Mouse (Mus musculus): ENCODE data around the gene Vill.

The Vill gene

GRCm38 (mm10) chr9:119082039-119082438, 29.5 kb downstream of the Vill start:
- no peak for DNase-seq

GRCm38 (mm10) chr9:119082656-119083430, 30.3 kb downstream of the Vill start:
- DNase-seq, result no peak

- DNase-seq, result no peak
These were observed 31.4 kb downstream of the Vill start for GRCm38 (mm10) chr9:119083966-119084365.

DNA sequence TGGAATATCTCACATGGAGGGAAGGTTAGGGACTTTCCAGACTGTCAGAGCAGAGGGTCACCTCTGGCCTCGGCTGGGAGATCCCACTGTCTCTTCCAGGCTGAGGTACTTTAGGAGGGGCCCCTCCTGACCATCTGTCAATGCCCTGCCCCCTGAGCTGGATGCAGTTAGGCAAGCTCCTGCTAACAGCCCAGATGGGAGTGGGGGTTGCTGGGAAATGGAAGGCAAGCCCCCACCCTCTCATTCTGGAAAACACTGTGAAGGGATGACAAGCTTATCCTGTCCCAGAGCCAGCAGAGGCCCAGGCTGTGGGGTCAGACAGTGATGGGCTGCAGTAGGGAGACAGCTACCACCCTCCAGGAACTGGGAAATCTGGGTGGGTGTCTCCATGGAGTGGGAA, 33.9 kb downstream of the Vill start:
- no peak for DNase-seq

- DNase-seq, result no peak
These were observed 34.7 kb downstream of the Vill start for GRCm38 (mm10) chr9:119087309-119087708.

DNA sequence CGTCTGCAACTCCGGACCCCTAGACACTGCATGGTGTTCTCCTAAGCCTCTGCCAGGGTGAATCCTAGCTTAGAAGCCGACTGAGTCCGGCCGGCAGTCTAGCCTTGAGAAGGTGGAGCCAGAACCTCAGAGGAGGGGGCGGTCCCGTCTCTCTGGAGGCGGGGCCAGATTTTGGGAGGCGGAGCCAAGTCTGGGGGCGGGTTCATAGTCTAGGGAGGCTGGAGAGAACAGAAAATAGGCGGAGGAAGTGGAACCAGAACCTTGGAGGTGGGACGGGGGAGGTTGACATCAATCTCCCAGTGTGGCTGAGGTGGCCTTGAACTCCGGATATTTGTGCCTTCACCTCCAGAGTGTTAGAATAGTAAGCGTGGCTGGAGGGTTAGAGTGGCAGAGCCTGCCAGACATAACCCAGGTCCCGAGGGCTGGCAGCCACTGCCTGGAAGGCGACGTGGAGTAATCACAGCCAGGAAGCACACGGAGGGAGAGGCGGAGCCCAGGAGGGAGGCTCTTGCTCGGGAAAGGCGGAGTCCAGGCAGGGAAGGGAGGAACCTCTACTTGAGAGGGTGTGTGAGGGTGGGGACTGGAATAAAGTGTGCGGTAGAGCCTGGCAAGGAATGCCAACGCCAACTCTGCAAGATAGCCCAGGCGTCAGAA, 35.7 kb downstream of the Vill start:
- DNase-seq, result peak; percentile 99

GRCm38 (mm10) chr9:119089437-119089836, 36.9 kb downstream of the Vill start:
- no peak for DNase-seq

GRCm38 (mm10) chr9:119090462-119090861, 37.9 kb downstream of the Vill start:
- DNase-seq, result no peak

DNA sequence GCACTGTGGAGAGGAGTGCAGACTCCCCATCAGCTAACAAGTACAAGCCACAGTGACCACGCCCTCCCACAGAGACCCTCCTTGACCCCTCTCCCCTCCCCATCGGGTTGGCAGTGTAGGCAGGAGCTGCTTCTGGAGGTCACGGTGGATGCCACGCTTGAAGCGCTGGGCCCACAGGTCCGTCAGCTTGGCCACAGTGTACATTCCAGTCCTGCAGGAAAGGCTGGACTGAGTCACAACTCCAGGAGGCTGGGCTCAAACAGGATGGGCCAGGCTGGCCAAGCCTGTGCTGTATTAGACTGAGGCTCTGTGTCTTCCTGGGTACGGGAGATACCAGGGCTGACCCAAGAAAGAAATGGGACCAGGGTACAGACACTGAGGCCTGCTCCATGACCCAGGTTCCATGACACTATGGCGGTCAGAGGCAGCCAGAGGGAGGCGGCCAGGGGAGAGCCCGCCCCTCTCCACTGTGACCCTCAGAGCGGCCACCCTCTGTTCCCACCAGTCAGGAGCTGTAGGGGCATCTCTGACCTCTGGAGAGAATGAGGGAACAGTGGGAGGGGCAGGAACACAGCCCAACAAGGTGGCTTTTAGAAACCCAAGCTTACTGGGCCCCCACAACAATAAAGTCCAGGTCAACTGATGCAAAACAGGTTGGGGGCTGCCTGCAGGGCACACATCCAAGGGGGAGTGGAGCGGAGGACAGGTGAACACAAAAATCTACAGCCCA, 39.2 kb downstream of the Vill start:
- DNase-seq, result no peak

GRCm38 (mm10) chr9:119092473-119093418, 40.2 kb downstream of the Vill start:
- peak; percentile 48 for DNase-seq

- DNase-seq, result peak; percentile 88
These were observed 41.1 kb downstream of the Vill start, which contains the start of gene Plcd1 for GRCm38 (mm10) chr9:119093419-119094295. Gene Plcd1 (minus strand): TSS chr9:119093502.

GRCm38 (mm10) chr9:119094462-119095109, 42.0 kb downstream of the Vill start:
- DNase-seq, result no peak

DNA sequence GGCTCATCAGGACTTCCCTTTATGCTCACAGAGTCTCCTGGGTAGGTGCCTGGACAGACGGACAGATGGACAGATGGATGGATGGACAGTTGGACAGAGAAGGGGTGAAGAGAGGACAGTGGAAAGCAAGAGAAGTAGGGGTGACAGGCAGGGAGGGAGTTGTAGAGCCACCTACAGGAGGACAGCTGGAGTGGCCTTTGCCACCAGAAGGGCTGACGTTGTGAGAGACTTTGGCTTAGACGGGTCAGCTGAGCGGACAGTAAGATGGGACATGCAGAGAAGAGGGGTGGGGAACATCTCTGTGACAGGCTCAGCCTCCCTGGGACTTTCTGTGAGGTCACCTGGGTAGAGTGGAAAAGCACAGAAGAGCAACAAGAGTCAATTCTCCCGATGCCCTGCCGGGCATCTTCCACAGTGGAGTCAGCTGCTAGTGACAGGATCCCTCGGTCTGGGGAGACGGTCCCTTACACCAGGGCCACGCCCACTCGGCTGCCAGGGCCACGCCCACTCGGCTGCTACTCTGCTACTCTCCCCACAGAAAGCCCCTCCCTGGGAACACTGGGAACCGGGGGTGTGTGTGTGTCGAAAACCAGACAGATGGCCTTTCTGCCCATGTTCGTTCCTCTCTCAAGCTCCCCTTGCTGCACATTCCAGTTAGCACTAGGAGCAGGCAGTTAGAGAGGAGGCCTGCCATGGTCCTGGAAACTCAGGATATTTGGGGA, 47.8 kb downstream of the Vill start:
- DNase-seq, result peak; percentile 30

- DNase-seq, result peak; percentile 84
These were observed 49.6 kb downstream of the Vill start, which contains the start of gene Dlec1 for GRCm38 (mm10) chr9:119101992-119102782. Gene Dlec1 (plus strand): TSS chr9:119102478.

GRCm38 (mm10) chr9:119102783-119103113, 50.2 kb downstream of the Vill start:
- no peak for DNase-seq

- DNase-seq, result peak; percentile 69
These were observed 55.0 kb downstream of the Vill start for GRCm38 (mm10) chr9:119107566-119107965.

DNA sequence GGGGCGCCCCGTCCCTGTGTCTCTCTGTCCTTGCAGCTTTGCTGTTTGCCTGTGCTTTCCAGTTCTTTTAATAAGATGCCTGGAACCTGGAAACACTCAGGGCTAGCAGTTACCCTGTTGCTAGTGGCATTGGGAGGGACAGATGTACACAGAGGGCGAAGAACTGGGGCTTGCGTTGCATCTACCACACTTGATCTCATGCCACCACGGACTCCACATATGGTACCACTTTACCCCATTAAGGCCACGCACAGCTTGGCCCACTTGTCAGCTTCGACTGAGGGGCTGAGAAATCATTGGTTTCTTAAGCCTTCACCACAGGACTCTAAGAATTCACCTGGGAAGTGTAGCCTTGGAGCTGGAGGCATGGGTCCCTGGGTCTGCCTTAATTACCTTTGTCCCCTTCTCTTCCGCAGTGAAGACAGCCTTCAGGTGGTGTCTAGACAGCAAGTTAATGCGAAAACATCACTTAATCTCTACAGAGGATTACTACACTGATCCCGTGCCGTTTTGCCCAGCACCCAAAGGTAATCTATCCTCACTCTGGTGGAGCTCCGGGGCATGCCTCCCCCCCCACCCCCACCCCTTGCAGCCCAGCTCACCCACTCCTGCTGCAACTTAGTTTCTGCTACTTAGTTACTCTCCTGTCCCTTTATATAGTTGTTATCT, 57.2 kb downstream of the Vill start:
- DNase-seq, result no peak

GRCm38 (mm10) chr9:119110640-119111039, 58.1 kb downstream of the Vill start:
- no peak for DNase-seq

DNA sequence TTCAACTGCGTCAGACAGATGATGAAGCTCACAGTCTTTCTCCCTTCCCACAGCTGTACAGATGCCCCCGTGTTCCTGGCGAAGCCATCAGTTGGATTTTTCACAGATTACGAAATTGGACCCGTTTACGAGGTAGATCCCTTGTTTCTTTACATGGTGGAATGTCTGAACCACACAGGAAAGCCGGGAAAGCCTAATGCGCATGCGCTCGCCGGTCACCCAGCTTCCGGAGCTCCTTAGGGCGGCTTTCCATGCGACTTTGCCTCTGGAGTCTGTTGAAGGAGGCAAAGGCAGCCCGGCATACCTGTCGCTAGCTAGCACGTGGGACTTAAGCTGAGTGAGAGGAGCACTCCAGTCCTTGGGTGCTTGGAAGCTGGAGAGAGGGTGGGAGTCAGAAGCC, 62.3 kb downstream of the Vill start:
- no peak for DNase-seq

Data from kidney, adult 18-20 months (tissue).